Mouse (Mus musculus) hindbrain, embryonic 11.5 days (tissue): Measurements from ENCODE around the gene AU018091. TPM values are rescaled to one million over a fixed set of nuclear protein-coding genes. Genes with fewer than 3 reads are reported as not detected.

Experiments
- ATAC-seq: fragments of 200-750 bp; cut with Nextera tagmentation; 2 replicates; pipeline ENCODE4 v1.8.0; 2017; ENCODE audit warnings: mild to moderate bottlenecking, moderate TSS enrichment, moderate library complexity; ENCODE audit not compliant: low FRiP score
- DNase-seq: peaks from one replicate; pipeline ENCODE4 v3.0.0-alpha.2; 2015; ENCODE audit warnings: low spot score
- H3K27ac ChIP-seq: fragments of 300-500 bp; sonication (generic); 2 replicates; pipeline ENCODE4 v1.5.1; 2014; ENCODE audit warnings: mild to moderate bottlenecking, low read depth, low read length
- H3K27me3 ChIP-seq: fragments of 300-500 bp; sonication (generic); 2 replicates; pipeline ENCODE4 v1.6.1; 2014; ENCODE audit warnings: mild to moderate bottlenecking, low read length, moderate library complexity, mixed read lengths; ENCODE audit not compliant: control insufficient read depth, insufficient read depth
- H3K36me3 ChIP-seq: fragments of 300-500 bp; sonication (generic); 2 replicates; pipeline ENCODE4 v1.6.1; 2014; ENCODE audit warnings: mild to moderate bottlenecking, low read length, moderate library complexity, mixed read lengths; ENCODE audit not compliant: control insufficient read depth, insufficient read depth
- H3K4me1 ChIP-seq: fragments of 300-500 bp; sonication (generic); replicated peaks from 2 replicates; pipeline ENCODE4 v1.6.1; 2014; ENCODE audit warnings: low read length, mixed read lengths; ENCODE audit not compliant: control insufficient read depth, insufficient read depth
- H3K4me2 ChIP-seq: fragments of 300-500 bp; sonication (generic); replicated peaks from 2 replicates; pipeline ENCODE4 v1.6.1; 2014; ENCODE audit warnings: mild to moderate bottlenecking, low read depth, low read length
- H3K4me3 ChIP-seq: fragments of 300-500 bp; sonication (generic); 2 replicates; pipeline ENCODE4 v1.5.1; 2014; ENCODE audit warnings: low read depth, low read length
- H3K9ac ChIP-seq: fragments of 300-500 bp; sonication (generic); 2 replicates; pipeline ENCODE4 v1.6.1; 2014; ENCODE audit warnings: low read depth, low read length
- H3K9me3 ChIP-seq: fragments of 300-500 bp; sonication (generic); 2 replicates; pipeline ENCODE4 v1.6.1; 2016; ENCODE audit warnings: low read length; ENCODE audit not compliant: control insufficient read depth
- WGBS: fragments of 180-500 bp; shearing (Covaris S2); extraction: QIAGEN DNeasy Blood & Tissue Kit; methylation state at CpG from one replicate; pipeline ENCODE4 v1.1.7; 2014; 5-methylcytosine and 5-hydroxymethylcytosine counted together
- polyA plus RNA-seq: library from polyadenylated mRNA; unstranded; fragments of >200 nt; fragmentation: Nextera tagmentation; extraction: Ambion mirVana; gene quantifications from 2 replicates; pipeline ENCODE4 v1.2.1, GENCODE M21; 2014

AU018091 gene
- polyA plus RNA-seq, result 0.12 and 0.28 TPM in 2 replicates

GRCm38 (mm10) chr7:3168925-3169324, at the start of gene AU018091:
TSS of gene AU018091 (minus strand) at chr7:3169203.
- H3K4me2 ChIP-seq, result no peak within 1 kb of the TSS
- ATAC-seq, result no peak
- no peak within 1 kb of the TSS for H3K9ac ChIP-seq
- H3K36me3 ChIP-seq, result no peaks in the 10 kb centered on the region
- no peaks in the 10 kb centered on the region for H3K4me1 ChIP-seq
- WGBS, result 79% methylated on average over 3 of the region's 3 CpGs
- no peaks in the 10 kb centered on the region for H3K9me3 ChIP-seq
- H3K27ac ChIP-seq, result no peak within 1 kb of the TSS
- no peak for DNase-seq
- H3K27me3 ChIP-seq, result no peaks in the 10 kb centered on the region
- H3K4me3 ChIP-seq, result no peak within 1 kb of the TSS

- H3K27me3 ChIP-seq, result peaks cover 19% of the 10 kb centered on the region
- H3K27ac ChIP-seq, result no peak overlapping the region
- no peaks in the 10 kb centered on the region for H3K4me1 ChIP-seq
- WGBS, result 27% methylated on average over 10 of the region's 10 CpGs
- no peak for ATAC-seq
- no peaks in the 10 kb centered on the region for H3K36me3 ChIP-seq
- no peak overlapping the region for H3K9ac ChIP-seq
- H3K9me3 ChIP-seq, result no peaks in the 10 kb centered on the region
- H3K4me3 ChIP-seq, result no peak overlapping the region
- no peak for DNase-seq
- H3K4me2 ChIP-seq, result no peak overlapping the region
Measured at GRCm38 (mm10) chr7:3217546-3218056, 48.6 kb upstream of the AU018091 start.

- ATAC-seq (no peak), DNase-seq (no peak)
- Histone ChIP-seq H3K27me3 (peaks cover 19% of the 10 kb centered on the region), H3K9ac (no peak overlapping the region), H3K4me1 (no peaks in the 10 kb centered on the region), H3K4me2 (no peak overlapping the region), H3K27ac (no peak overlapping the region), H3K4me3 (no peak overlapping the region), H3K36me3 (no peaks in the 10 kb centered on the region), H3K9me3 (no peaks in the 10 kb centered on the region)
- WGBS, result 64% methylated on average over 3 of the region's 3 CpGs
Measured at GRCm38 (mm10) chr7:3216331-3216730, 47.3 kb upstream of the AU018091 start.

GRCm38 (mm10) chr7:3213557-3213956, 44.6 kb upstream of the AU018091 start:
- no peak overlapping the region for H3K4me2 ChIP-seq
- H3K27ac ChIP-seq, result no peak overlapping the region
- H3K27me3 ChIP-seq, result peaks cover 8% of the 10 kb centered on the region; the same call in 1 of the 2 replicates
- no peaks in the 10 kb centered on the region for H3K9me3 ChIP-seq
- ATAC-seq (no peak), DNase-seq (no peak)
- H3K36me3 ChIP-seq, result no peaks in the 10 kb centered on the region
- WGBS, result 23% methylated on average over 3 of the region's 3 CpGs
- H3K9ac ChIP-seq, result no peak overlapping the region
- no peaks in the 10 kb centered on the region for H3K4me1 ChIP-seq
- H3K4me3 ChIP-seq, result no peak overlapping the region

GRCm38 (mm10) chr7:3213156-3213555, 44.2 kb upstream of the AU018091 start:
- DNase-seq (no peak), ATAC-seq (no peak)
- Histone ChIP-seq H3K4me1 (no peaks in the 10 kb centered on the region), H3K27me3 (peaks cover 6% of the 10 kb centered on the region; the same call in 1 of the 2 replicates), H3K9me3 (no peaks in the 10 kb centered on the region), H3K36me3 (no peaks in the 10 kb centered on the region), H3K4me3 (no peak overlapping the region), H3K27ac (no peak overlapping the region), H3K4me2 (no peak overlapping the region), H3K9ac (no peak overlapping the region)
- WGBS, result 48% methylated on average over 1 of the region's 1 CpGs

- Histone ChIP-seq H3K9ac (no peak overlapping the region), H3K4me3 (no peak overlapping the region), H3K27ac (no peak overlapping the region), H3K4me1 (no peaks in the 10 kb centered on the region), H3K9me3 (no peaks in the 10 kb centered on the region), H3K27me3 (no peaks in the 10 kb centered on the region), H3K36me3 (no peaks in the 10 kb centered on the region), H3K4me2 (no peak overlapping the region)
- ATAC-seq (no peak), DNase-seq (no peak)
- 44% methylated on average over 12 of the region's 12 CpGs for WGBS
Measured at GRCm38 (mm10) chr7:3212002-3212790, 43.2 kb upstream of the AU018091 start.

GRCm38 (mm10) chr7:3211518-3211917, 42.5 kb upstream of the AU018091 start:
- 76% methylated on average over 8 of the region's 8 CpGs for WGBS
- no peaks in the 10 kb centered on the region for H3K36me3 ChIP-seq
- no peak overlapping the region for H3K4me2 ChIP-seq
- no peaks in the 10 kb centered on the region for H3K27me3 ChIP-seq
- no peak for DNase-seq
- no peak overlapping the region for H3K27ac ChIP-seq
- ATAC-seq, result no peak
- no peak overlapping the region for H3K9ac ChIP-seq
- no peaks in the 10 kb centered on the region for H3K9me3 ChIP-seq
- H3K4me3 ChIP-seq, result no peak overlapping the region
- H3K4me1 ChIP-seq, result no peaks in the 10 kb centered on the region

GRCm38 (mm10) chr7:3210605-3211004, 41.6 kb upstream of the AU018091 start:
- Histone ChIP-seq H3K9me3 (no peaks in the 10 kb centered on the region), H3K9ac (no peak overlapping the region), H3K27me3 (no peaks in the 10 kb centered on the region), H3K36me3 (no peaks in the 10 kb centered on the region), H3K4me2 (no peak overlapping the region), H3K4me3 (no peak overlapping the region), H3K27ac (no peak overlapping the region), H3K4me1 (no peaks in the 10 kb centered on the region)
- no peak for ATAC-seq
- DNase-seq, result no peak
- 46% methylated on average over 6 of the region's 6 CpGs for whole genome bisulfite sequencing

- H3K9me3 ChIP-seq, result no peaks in the 10 kb centered on the region
Measured at GRCm38 (mm10) chr7:3206520-3206919, 37.5 kb upstream of the AU018091 start.

More at GRCm38 (mm10) chr7:3206520-3206919, 37.5 kb upstream of the AU018091 start:
- Histone ChIP-seq H3K9ac (no peak overlapping the region), H3K27ac (no peak overlapping the region), H3K4me2 (no peak overlapping the region), H3K27me3 (no peaks in the 10 kb centered on the region), H3K4me1 (no peaks in the 10 kb centered on the region), H3K36me3 (no peaks in the 10 kb centered on the region), H3K4me3 (no peak overlapping the region)
- DNase-seq, result no peak
- no peak for ATAC-seq
- 8% methylated on average over 4 of the region's 4 CpGs for WGBS
